Mouse (Mus musculus) gastrocnemius, adult 18-20 months (tissue): ENCODE measurements at regions not wholly inside any gene's neighbourhood (a gene's known extent, or its start where the extent isn't known, plus 50 kb on each side); places are given as distances from the start of the nearest gene placed in this dataset.

ENCODE experiments used
- DNase-seq: peaks from one replicate; pipeline ENCODE4 v3.0.0; 2021; ENCODE audit warnings: low spot score

- DNase-seq: no peak
These were observed 82.0 kb upstream of the 4930583I09Rik start for GRCm38 (mm10) chr17:64917830-64918229.

DNA sequence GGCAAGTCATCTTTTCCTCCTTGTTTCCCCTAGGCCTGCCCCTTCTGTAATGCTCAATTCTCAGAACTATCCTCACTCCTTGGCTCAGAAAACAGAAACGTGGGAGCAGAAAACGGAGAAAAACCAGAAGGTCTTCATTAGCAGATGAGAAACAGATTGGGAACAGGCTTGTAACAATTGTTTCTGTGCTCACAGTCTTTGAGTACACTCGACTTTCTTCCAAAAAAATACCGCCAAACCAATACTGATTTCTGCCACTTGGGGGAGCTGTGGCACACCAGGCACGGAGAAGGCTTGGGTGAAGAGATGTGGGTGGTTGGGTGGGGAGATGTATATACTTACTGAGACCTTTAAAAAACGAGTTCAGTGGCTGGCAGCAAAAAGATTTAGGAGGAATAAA lies 80.8 kb upstream of the 4930583I09Rik start:
- peak; percentile 34 for DNase-seq

DNA sequence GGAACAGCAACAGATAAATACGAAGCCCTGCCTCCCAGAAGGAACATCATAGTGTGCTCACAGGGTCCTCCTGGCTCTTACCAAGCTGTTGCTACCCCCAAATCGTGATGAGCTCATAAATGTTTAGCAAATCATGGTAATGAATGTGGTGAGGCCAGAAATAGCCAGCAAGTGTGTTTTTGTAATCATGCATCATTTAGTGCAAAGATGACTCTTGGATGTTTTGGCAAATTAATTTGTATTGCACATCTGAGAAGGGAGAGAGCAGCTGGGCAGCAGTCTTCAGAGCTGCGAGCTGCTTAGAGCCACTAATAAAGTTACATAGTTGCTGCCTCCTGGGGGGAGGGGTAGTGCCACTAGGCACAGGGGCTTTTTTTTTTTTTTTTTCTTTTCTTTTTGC lies 79.8 kb upstream of the 4930583I09Rik start:
- no peak for DNase-seq

- DNase-seq: peak; percentile 21
These were observed 79.2 kb upstream of the 4930583I09Rik start for GRCm38 (mm10) chr17:64915025-64915424.

GRCm38 (mm10) chr17:64914302-64914701 lies 78.4 kb upstream of the 4930583I09Rik start:
- no peak for DNase-seq

- no peak for DNase-seq
These were observed 72.8 kb upstream of the 4930583I09Rik start for GRCm38 (mm10) chr17:64908671-64909070.

DNA sequence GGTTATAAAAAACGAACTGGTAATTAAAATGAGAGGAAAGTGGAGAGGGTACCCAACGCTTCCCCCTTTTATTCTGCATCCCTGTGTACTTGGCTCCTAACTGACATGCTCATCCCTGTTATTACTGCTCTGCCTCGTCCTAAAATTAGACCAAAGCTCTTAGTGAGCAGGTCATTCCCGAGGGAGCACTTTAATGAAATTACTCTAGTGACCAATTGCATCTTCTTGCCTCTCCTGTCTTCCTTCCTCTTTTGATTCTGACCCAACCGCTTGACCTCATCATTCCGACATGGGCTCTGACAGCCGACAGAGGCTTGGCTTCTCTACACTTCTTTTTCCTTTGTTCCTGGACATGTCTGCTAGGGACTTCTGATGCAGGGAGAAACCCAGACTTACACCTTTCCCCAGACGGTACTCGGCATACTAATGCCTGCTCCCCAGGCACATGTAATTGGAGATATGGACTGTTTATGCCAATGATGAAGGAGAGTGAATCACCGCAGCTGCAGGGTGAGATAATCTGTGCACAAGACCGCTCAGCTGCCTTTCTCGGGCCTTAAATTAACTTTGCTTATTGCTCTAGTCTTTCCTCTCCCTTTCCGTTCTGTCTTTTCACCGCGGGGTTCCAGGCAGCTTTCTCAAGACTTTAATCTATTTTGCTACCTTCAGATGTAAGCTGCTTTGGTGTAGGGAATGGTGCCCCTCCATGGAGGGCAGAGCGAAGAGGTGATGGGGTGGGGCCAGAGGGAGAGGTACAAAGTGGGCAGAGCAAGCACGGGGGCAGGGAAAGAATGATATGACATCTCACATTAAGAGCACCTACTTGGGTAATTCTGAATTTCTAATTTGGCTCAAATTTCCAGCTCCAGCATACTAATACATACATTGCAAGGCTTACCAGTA lies 66.1 kb upstream of the 4930583I09Rik start:
- peak; percentile 52 for DNase-seq

- no peak for DNase-seq
These were observed 61.6 kb upstream of the 4930583I09Rik start for GRCm38 (mm10) chr17:64897473-64897872.

DNA sequence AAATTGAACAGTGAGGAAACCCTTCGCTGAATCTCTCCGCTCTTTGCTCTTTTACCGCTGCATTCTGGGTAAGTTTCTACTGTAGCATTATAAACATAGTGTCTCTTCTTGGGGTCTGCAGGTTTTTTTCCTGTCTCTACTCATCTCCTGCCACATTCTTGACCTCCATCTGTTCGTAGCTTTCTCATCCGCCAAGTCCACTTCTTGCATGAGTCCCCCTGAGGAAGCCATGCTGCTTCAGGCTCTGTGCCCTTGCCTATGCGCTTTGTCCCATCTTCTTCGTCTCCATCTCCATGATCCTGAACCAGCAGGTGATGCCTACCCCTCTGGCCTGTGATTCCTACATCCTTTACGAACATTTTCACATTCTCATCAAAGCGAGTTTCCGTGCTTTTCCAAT lies 60.0 kb upstream of the 4930583I09Rik start:
- DNase-seq: no peak

DNA sequence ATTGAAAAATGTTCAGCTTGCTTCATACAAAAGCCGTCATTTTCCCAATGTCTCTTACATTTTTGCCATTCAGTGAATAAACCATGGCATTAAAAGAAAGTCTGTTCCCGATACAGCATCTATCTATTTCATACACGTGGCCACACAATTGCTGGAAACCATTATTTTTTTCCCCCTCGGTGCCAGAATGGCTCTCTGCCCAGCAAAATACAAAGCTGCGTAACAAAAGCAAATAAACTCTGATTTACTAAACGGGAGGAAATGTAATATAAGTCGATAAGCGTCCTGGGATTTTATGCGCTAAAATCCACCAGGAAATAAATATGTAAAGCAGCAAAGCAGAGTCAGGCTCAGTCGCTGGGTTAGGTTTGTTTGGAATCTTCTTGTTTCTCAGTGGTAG lies 59.6 kb upstream of the 4930583I09Rik start:
- no peak for DNase-seq

GRCm38 (mm10) chr17:64893182-64893902 lies 57.5 kb upstream of the 4930583I09Rik start:
- DNase-seq: no peak
